ENCODE assay signal across 13 mouse cellular contexts in genomic region chr13:43711708-43712314, GRCm38 (mm10).
A peak's percentile ranks its signal among the peaks of the same experiment; 100 is the strongest.
DNase-seq lines count a peak whose midpoint lies in the region; ATAC-seq lines count a peak whose summit lies in the region.
"Had no signal": no experiment of that assay in that cellular context is flagged by ENCODE, and none has a peak within 500 bp of the region (broad histone marks: within the 10 kb centered on the region; RNA-seq: fewer than 3 reads in every experiment).

No protein-coding gene starts in this region.

- H3K9me3 ChIP-seq in hindbrain, embryonic 15.5 days, result no peaks in the 10 kb centered on the region
- no peaks in the 10 kb centered on the region for H3K9me3 ChIP-seq in hindbrain, embryonic 11.5 days (ENCODE audit: control insufficient read depth, low read length)
- H3K9me3 ChIP-seq in hindbrain, embryonic 16.5 days (ENCODE audit: control insufficient read depth, low read length), result no peaks in the 10 kb centered on the region; the same call in 1 of the 2 replicates
- H3K9me3 ChIP-seq: embryonic facial prominence, embryonic 12.5 days had no signal

- DNase-seq in hindbrain, embryonic 11.5 days (ENCODE audit: low spot score), result no peak
- DNase-seq in left cerebral cortex, adult 11 months (ENCODE audit: low spot score), result peak; percentile 34
- peak; percentile 78 to 87 for DNase-seq in right cerebral cortex, postnatal 10 days (ENCODE audit: low spot score in 2 of 2)
- no peak for DNase-seq in kidney, adult 9 months
- no peak for DNase-seq in urinary bladder, postnatal 25 days (ENCODE audit: low spot score)
- DNase-seq: gastrocnemius, postnatal 25 days had no signal

- ATAC-seq in hindbrain, embryonic 15.5 days (ENCODE audit: low FRiP score, low read depth), result peak; percentile 88
- ATAC-seq in hindbrain, embryonic 11.5 days (ENCODE audit: low FRiP score), result no peak
- peak; percentile 92 for ATAC-seq in hindbrain, embryonic 16.5 days
- ATAC-seq: activated CD4-positive, CD25-positive, alpha-beta regulatory T cell, adult 4 months; lung, postnatal 0 days had no signal

- H3K9ac ChIP-seq in hindbrain, embryonic 15.5 days, result no peak overlapping the region
- H3K9ac ChIP-seq in hindbrain, embryonic 11.5 days (ENCODE audit: low read depth, low read length), result no peak overlapping the region
- H3K9ac ChIP-seq in hindbrain, embryonic 16.5 days (ENCODE audit: low read depth, low read length), result no peak overlapping the region
- H3K9ac ChIP-seq: embryonic facial prominence, embryonic 12.5 days had no signal

- H3K27ac ChIP-seq in hindbrain, embryonic 15.5 days (replicated peaks), result peak overlapping the region; percentile 69
- H3K27ac ChIP-seq in hindbrain, embryonic 11.5 days (ENCODE audit: low read depth, low read length), result no peak overlapping the region
- peak overlapping the region; percentile 44 for H3K27ac ChIP-seq in hindbrain, embryonic 16.5 days (ENCODE audit: low read depth, low read length)
- H3K27ac ChIP-seq: embryonic facial prominence, embryonic 12.5 days; kidney, postnatal 0 days had no signal

- no peak overlapping the region for H3K4me2 ChIP-seq in hindbrain, embryonic 15.5 days
- H3K4me2 ChIP-seq in hindbrain, embryonic 11.5 days (replicated peaks; ENCODE audit: low read depth, low read length), result no peak overlapping the region
- H3K4me2 ChIP-seq in hindbrain, embryonic 16.5 days (ENCODE audit: low read length), result no peak overlapping the region
- H3K4me2 ChIP-seq: embryonic facial prominence, embryonic 12.5 days had no signal

- H3K36me3 ChIP-seq in hindbrain, embryonic 15.5 days, result no peaks in the 10 kb centered on the region
- no peaks in the 10 kb centered on the region for H3K36me3 ChIP-seq in hindbrain, embryonic 11.5 days (ENCODE audit: control insufficient read depth, insufficient read depth, low read length)
- H3K36me3 ChIP-seq in hindbrain, embryonic 16.5 days (ENCODE audit: control insufficient read depth, insufficient read depth, low read length), result no peaks in the 10 kb centered on the region
- H3K36me3 ChIP-seq: embryonic facial prominence, embryonic 12.5 days had no signal

- 44% methylated on average over 7 of the region's 7 CpGs for WGBS in hindbrain, embryonic 15.5 days
- WGBS in hindbrain, embryonic 11.5 days, result 83% methylated on average over 7 of the region's 7 CpGs
- WGBS in hindbrain, embryonic 16.5 days, result 52% methylated on average over 7 of the region's 7 CpGs

- peaks cover 13% of the 10 kb centered on the region; the same call in 1 of the 2 replicates for H3K4me1 ChIP-seq in hindbrain, embryonic 15.5 days (replicated peaks)
- H3K4me1 ChIP-seq in hindbrain, embryonic 11.5 days (replicated peaks; ENCODE audit: control insufficient read depth, insufficient read depth, low read length), result no peaks in the 10 kb centered on the region; the same call in 1 of the 2 replicates
- peaks cover 2% of the 10 kb centered on the region; the same call in 1 of the 2 replicates for H3K4me1 ChIP-seq in hindbrain, embryonic 16.5 days (ENCODE audit: control insufficient read depth, insufficient read depth, low read depth, low read length)
- H3K4me1 ChIP-seq: embryonic facial prominence, embryonic 12.5 days had no signal

- H3K27me3 ChIP-seq in hindbrain, embryonic 15.5 days, result no peaks in the 10 kb centered on the region
- H3K27me3 ChIP-seq in hindbrain, embryonic 11.5 days (ENCODE audit: control insufficient read depth, insufficient read depth, low read length), result no peaks in the 10 kb centered on the region
- H3K27me3 ChIP-seq in hindbrain, embryonic 16.5 days (replicated peaks; ENCODE audit: control insufficient read depth, insufficient read depth, low read length), result no peaks in the 10 kb centered on the region
- H3K27me3 ChIP-seq: embryonic facial prominence, embryonic 12.5 days had no signal

- no peak overlapping the region for H3K4me3 ChIP-seq in hindbrain, embryonic 15.5 days
- H3K4me3 ChIP-seq in hindbrain, embryonic 11.5 days (ENCODE audit: low read depth, low read length), result no peak overlapping the region
- no peak overlapping the region for H3K4me3 ChIP-seq in hindbrain, embryonic 16.5 days (ENCODE audit: low read length)
- H3K4me3 ChIP-seq: embryonic facial prominence, embryonic 12.5 days; myocyte had no signal

Comparison
In these comparisons a context has a peak if more than half of its experiments do, and no peak if none do; other contexts are left out.
1. DNase-seq: peak in left cerebral cortex, adult 11 months (single experiment) and right cerebral cortex, postnatal 10 days (2 of 2); none in hindbrain, embryonic 11.5 days (single experiment), kidney, adult 9 months (single experiment) and urinary bladder, postnatal 25 days (single experiment).